Mouse (Mus musculus) hindbrain, embryonic 11.5 days (tissue): Measurements from ENCODE around the gene Trip4. TPM values are rescaled to one million over a fixed set of nuclear protein-coding genes. Genes with fewer than 3 reads are reported as not detected.

Experiments
- ATAC-seq: fragments of 200-750 bp; cut with Nextera tagmentation; 2 replicates; pipeline ENCODE4 v1.8.0; 2017; ENCODE audit warnings: mild to moderate bottlenecking, moderate TSS enrichment, moderate library complexity; ENCODE audit not compliant: low FRiP score
- DNase-seq: peaks from one replicate; pipeline ENCODE4 v3.0.0-alpha.2; 2015; ENCODE audit warnings: low spot score
- H3K27ac ChIP-seq: fragments of 300-500 bp; sonication (generic); 2 replicates; pipeline ENCODE4 v1.5.1; 2014; ENCODE audit warnings: mild to moderate bottlenecking, low read depth, low read length
- H3K27me3 ChIP-seq: fragments of 300-500 bp; sonication (generic); 2 replicates; pipeline ENCODE4 v1.6.1; 2014; ENCODE audit warnings: mild to moderate bottlenecking, low read length, moderate library complexity, mixed read lengths; ENCODE audit not compliant: control insufficient read depth, insufficient read depth
- H3K36me3 ChIP-seq: fragments of 300-500 bp; sonication (generic); 2 replicates; pipeline ENCODE4 v1.6.1; 2014; ENCODE audit warnings: mild to moderate bottlenecking, low read length, moderate library complexity, mixed read lengths; ENCODE audit not compliant: control insufficient read depth, insufficient read depth
- H3K4me1 ChIP-seq: fragments of 300-500 bp; sonication (generic); replicated peaks from 2 replicates; pipeline ENCODE4 v1.6.1; 2014; ENCODE audit warnings: low read length, mixed read lengths; ENCODE audit not compliant: control insufficient read depth, insufficient read depth
- H3K4me2 ChIP-seq: fragments of 300-500 bp; sonication (generic); replicated peaks from 2 replicates; pipeline ENCODE4 v1.6.1; 2014; ENCODE audit warnings: mild to moderate bottlenecking, low read depth, low read length
- H3K4me3 ChIP-seq: fragments of 300-500 bp; sonication (generic); 2 replicates; pipeline ENCODE4 v1.5.1; 2014; ENCODE audit warnings: low read depth, low read length
- H3K9ac ChIP-seq: fragments of 300-500 bp; sonication (generic); 2 replicates; pipeline ENCODE4 v1.6.1; 2014; ENCODE audit warnings: low read depth, low read length
- H3K9me3 ChIP-seq: fragments of 300-500 bp; sonication (generic); 2 replicates; pipeline ENCODE4 v1.6.1; 2016; ENCODE audit warnings: low read length; ENCODE audit not compliant: control insufficient read depth
- WGBS: fragments of 180-500 bp; shearing (Covaris S2); extraction: QIAGEN DNeasy Blood & Tissue Kit; methylation state at CpG from one replicate; pipeline ENCODE4 v1.1.7; 2014; 5-methylcytosine and 5-hydroxymethylcytosine counted together
- polyA plus RNA-seq: library from polyadenylated mRNA; unstranded; fragments of >200 nt; fragmentation: Nextera tagmentation; extraction: Ambion mirVana; gene quantifications from 2 replicates; pipeline ENCODE4 v1.2.1, GENCODE M21; 2014

The Trip4 gene
- polyA plus RNA-seq, 1 experiment from 2014 or later = 40.7 TPM

GRCm38 (mm10) chr9:65822011-65822410 is 86.6 kb downstream of the Trip4 start:
- no peak for ATAC-seq
- no peak overlapping the region for H3K4me2 ChIP-seq
- 0 out of 2 replicates have a peak, but pooled peaks cover 3% of the 10 kb centered on the region for H3K4me1 ChIP-seq

GRCm38 (mm10) chr9:65820301-65820700 is 88.3 kb downstream of the Trip4 start:
- no peaks in the 10 kb centered on the region for H3K9me3 ChIP-seq
- H3K27me3 ChIP-seq = no peaks in the 10 kb centered on the region
- H3K36me3 ChIP-seq = no peaks in the 10 kb centered on the region
- H3K4me1 ChIP-seq = 0 out of 2 replicates have a peak, but pooled peaks cover 3% of the 10 kb centered on the region
- 77% methylated on average over 2 of the region's 2 CpGs for WGBS
- no peak for ATAC-seq
- H3K4me2 ChIP-seq = no peak overlapping the region
- H3K27ac ChIP-seq = no peak overlapping the region
- H3K4me3 ChIP-seq = no peak overlapping the region
- H3K9ac ChIP-seq = no peak overlapping the region
- no peak for DNase-seq

More at GRCm38 (mm10) chr9:65822011-65822410, 86.6 kb downstream of the Trip4 start:
- WGBS = 81% methylated on average over 4 of the region's 4 CpGs
- Histone ChIP-seq H3K9me3 (no peaks in the 10 kb centered on the region), H3K27me3 (no peaks in the 10 kb centered on the region), H3K36me3 (no peaks in the 10 kb centered on the region), H3K4me3 (no peak overlapping the region), H3K9ac (no peak overlapping the region), H3K27ac (no peak overlapping the region)
- no peak for DNase-seq

- Histone ChIP-seq H3K27ac (no peak overlapping the region), H3K9me3 (no peaks in the 10 kb centered on the region), H3K4me1 (no peaks in the 10 kb centered on the region), H3K36me3 (no peaks in the 10 kb centered on the region), H3K27me3 (no peaks in the 10 kb centered on the region), H3K4me2 (no peak overlapping the region), H3K4me3 (no peak overlapping the region), H3K9ac (no peak overlapping the region)
- ATAC-seq = no peak
- DNase-seq = no peak
- WGBS = 63% methylated on average over 2 of the region's 2 CpGs
Measured at GRCm38 (mm10) chr9:65818402-65818801, 90.2 kb downstream of the Trip4 start.

- H3K4me2 ChIP-seq = no peak overlapping the region; the same call in 1 of the 2 replicates
- no peak overlapping the region for H3K27ac ChIP-seq
- H3K4me1 ChIP-seq = no peaks in the 10 kb centered on the region
- 81% methylated on average over 2 of the region's 2 CpGs for WGBS
- no peaks in the 10 kb centered on the region for H3K27me3 ChIP-seq
- H3K9me3 ChIP-seq = no peaks in the 10 kb centered on the region
- H3K9ac ChIP-seq = no peak overlapping the region
- DNase-seq = no peak
- no peak overlapping the region for H3K4me3 ChIP-seq
- no peaks in the 10 kb centered on the region for H3K36me3 ChIP-seq
- no peak for ATAC-seq
Measured at GRCm38 (mm10) chr9:65812841-65813240, 95.8 kb downstream of the Trip4 start.

GRCm38 (mm10) chr9:65811784-65812183 is 96.8 kb downstream of the Trip4 start:
- H3K27ac ChIP-seq = no peak overlapping the region
- no peak overlapping the region for H3K9ac ChIP-seq
- ATAC-seq (no peak), DNase-seq (no peak)
- H3K36me3 ChIP-seq = no peaks in the 10 kb centered on the region
- no peaks in the 10 kb centered on the region for H3K4me1 ChIP-seq
- H3K4me3 ChIP-seq = no peak overlapping the region
- H3K9me3 ChIP-seq = no peaks in the 10 kb centered on the region
- no peaks in the 10 kb centered on the region for H3K27me3 ChIP-seq
- H3K4me2 ChIP-seq = no peak overlapping the region
- WGBS = 85% methylated on average over 1 of the region's 1 CpGs

- Histone ChIP-seq H3K4me2 (no peak overlapping the region), H3K9ac (no peak overlapping the region), H3K27ac (no peak overlapping the region), H3K4me1 (no peaks in the 10 kb centered on the region), H3K27me3 (no peaks in the 10 kb centered on the region), H3K9me3 (no peaks in the 10 kb centered on the region), H3K4me3 (no peak overlapping the region), H3K36me3 (no peaks in the 10 kb centered on the region)
- 74% methylated on average over 1 of the region's 1 CpGs for WGBS
- DNase-seq (no peak), ATAC-seq (no peak)
Measured at GRCm38 (mm10) chr9:65807818-65808217, 100.8 kb downstream of the Trip4 start.

GRCm38 (mm10) chr9:65807251-65807650 is 101.3 kb downstream of the Trip4 start:
- 46% methylated on average over 5 of the region's 5 CpGs for WGBS
- no peak overlapping the region for H3K27ac ChIP-seq
- no peak overlapping the region for H3K4me2 ChIP-seq
- H3K9ac ChIP-seq = no peak overlapping the region
- H3K27me3 ChIP-seq = no peaks in the 10 kb centered on the region
- H3K4me1 ChIP-seq = no peaks in the 10 kb centered on the region
- ATAC-seq (no peak), DNase-seq (no peak)
- H3K4me3 ChIP-seq = no peak overlapping the region
- H3K9me3 ChIP-seq = no peaks in the 10 kb centered on the region
- H3K36me3 ChIP-seq = no peaks in the 10 kb centered on the region

- no peaks in the 10 kb centered on the region for H3K9me3 ChIP-seq
- no peak overlapping the region for H3K27ac ChIP-seq
- WGBS = 81% methylated on average over 4 of the region's 4 CpGs
- H3K27me3 ChIP-seq = no peaks in the 10 kb centered on the region
- DNase-seq (no peak), ATAC-seq (no peak)
- no peaks in the 10 kb centered on the region for H3K4me1 ChIP-seq
- no peak overlapping the region for H3K9ac ChIP-seq
- H3K4me2 ChIP-seq = no peak overlapping the region
- H3K36me3 ChIP-seq = no peaks in the 10 kb centered on the region
- no peak overlapping the region for H3K4me3 ChIP-seq
Measured at GRCm38 (mm10) chr9:65799770-65800169, 108.8 kb downstream of the Trip4 start.

GRCm38 (mm10) chr9:65795651-65796050 is 112.9 kb downstream of the Trip4 start:
- WGBS = 94% methylated on average over 2 of the region's 2 CpGs
- Histone ChIP-seq H3K27ac (no peak overlapping the region), H3K9ac (no peak overlapping the region), H3K27me3 (no peaks in the 10 kb centered on the region), H3K36me3 (no peaks in the 10 kb centered on the region), H3K4me1 (no peaks in the 10 kb centered on the region; the same call in 1 of the 2 replicates), H3K4me3 (no peak overlapping the region), H3K9me3 (no peaks in the 10 kb centered on the region), H3K4me2 (no peak overlapping the region)
- DNase-seq = no peak
- ATAC-seq = no peak
